Mouse (Mus musculus): Measurements from ENCODE around the gene Pcolce.
A peak's percentile ranks its signal among the peaks of the same experiment; 100 is the strongest.
"Not testable (repeated sequence)": the region's sequence is repeated elsewhere in the genome, so short reads cannot be mapped to it uniquely, and the experiment has no call there.

Pcolce gene

DNA sequence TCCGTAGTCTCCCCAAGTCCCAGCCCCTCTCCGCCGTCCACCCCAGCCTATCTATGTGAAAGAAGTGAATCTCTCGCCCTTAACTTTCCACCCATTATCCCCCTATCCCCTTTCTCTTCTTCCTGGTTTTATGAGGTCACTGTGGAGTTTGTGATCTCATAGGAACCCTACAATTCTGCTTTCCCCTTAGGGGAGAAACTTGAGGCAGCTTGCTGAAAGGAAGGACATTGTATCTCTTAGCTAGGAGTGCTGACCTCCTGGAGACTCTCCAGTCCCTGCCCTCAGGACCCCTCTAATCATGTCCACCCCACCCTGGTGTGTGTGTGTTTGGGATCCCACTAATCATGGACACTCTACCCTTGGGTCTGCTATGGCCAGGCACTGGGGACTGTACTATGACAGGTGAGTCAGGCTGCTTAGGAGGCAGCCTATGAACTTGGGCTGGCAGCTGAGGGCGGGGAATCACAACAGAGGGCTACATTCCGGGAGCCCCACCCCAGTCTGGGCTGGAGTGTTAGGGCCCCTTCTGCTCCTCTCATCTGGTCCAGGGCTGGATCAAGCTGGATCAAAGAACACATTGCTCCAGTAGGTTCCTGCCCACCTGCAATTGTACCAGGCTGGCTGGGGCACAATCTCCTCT lies 16.4 kb upstream of the Pcolce start:
- no peak for DNase-seq (ENCODE audit: low spot score in 2 of 2)

DNA sequence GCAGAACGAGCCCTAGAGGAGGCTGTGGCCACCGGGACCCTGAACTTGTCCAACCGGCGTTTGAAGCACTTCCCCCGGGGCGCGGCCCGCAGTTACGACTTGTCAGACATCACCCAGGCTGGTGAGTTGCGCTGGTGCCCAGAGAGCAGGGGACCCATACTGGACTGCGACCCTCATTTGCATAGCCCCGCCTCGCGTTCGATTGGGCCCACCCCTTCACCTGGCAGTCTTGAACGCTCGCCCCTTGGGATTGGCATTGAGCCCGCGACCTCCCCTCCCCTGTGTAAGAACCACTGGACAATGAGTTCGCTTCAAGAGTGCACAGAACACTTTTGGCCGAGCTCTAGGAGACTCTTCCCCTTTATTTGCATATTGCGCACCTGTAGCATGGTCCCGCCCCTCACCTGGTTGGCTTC lies 15.7 kb upstream of the Pcolce start:
- peak in 1 of 2 experiments; percentile 62 for DNase-seq (ENCODE audit: low spot score in 2 of 2)

- DNase-seq (ENCODE audit: low spot score in 2 of 2) = peak; percentile 98 to 100
Measured at GRCm38 (mm10) chr5:137628498-137629305, 15.1 kb upstream of the Pcolce start, which contains the start of the genes Fbxo24, Lrch4 and Gm20605. TSS of gene Fbxo24 (minus strand) at chr5:137629002. TSS of gene Lrch4 (plus strand) at chr5:137629121. TSS of gene Gm20605 (plus strand) at chr5:137629175.

- no peak for DNase-seq (ENCODE audit: low spot score in 2 of 2)
Measured at GRCm38 (mm10) chr5:137627991-137628390, 14.4 kb upstream of the Pcolce start.

DNA sequence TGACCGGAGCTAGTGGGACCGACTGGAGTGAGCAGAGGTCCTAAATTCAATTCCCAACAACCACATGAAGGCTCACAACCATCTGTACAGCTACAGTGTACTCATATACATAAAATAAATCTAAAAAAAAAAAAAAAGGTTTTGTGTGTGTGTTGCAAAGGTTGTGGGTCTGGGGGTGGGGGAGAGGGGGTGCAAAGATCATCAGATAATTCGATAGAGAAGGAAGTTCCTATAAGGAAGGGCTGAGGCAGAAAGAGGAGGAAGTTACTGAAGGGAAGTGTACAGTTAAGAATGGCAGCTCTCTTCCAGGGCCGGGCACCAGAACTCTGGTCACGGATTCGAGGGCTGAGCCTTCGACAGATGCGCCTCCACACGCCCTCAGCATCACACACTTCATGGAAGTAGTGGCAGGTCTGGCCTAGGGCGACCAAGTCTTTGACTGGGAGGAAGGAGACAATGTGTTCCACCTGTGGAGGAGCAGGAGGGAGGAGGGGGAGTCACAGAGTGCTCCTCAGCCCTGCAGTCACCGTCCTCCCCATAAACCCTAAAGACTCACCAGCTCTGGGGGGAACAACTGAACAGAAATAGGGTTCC lies 10.4 kb upstream of the Pcolce start:
- no peak for DNase-seq (ENCODE audit: low spot score in 2 of 2)

GRCm38 (mm10) chr5:137615347-137615746 lies 1.8 kb upstream of the Pcolce start:
- no peak for DNase-seq (ENCODE audit: low spot score in 2 of 2)

- not testable (repeated sequence) for DNase-seq (ENCODE audit: low spot score in 2 of 2)
Measured at GRCm38 (mm10) chr5:137614921-137615320, 1.3 kb upstream of the Pcolce start.

DNA sequence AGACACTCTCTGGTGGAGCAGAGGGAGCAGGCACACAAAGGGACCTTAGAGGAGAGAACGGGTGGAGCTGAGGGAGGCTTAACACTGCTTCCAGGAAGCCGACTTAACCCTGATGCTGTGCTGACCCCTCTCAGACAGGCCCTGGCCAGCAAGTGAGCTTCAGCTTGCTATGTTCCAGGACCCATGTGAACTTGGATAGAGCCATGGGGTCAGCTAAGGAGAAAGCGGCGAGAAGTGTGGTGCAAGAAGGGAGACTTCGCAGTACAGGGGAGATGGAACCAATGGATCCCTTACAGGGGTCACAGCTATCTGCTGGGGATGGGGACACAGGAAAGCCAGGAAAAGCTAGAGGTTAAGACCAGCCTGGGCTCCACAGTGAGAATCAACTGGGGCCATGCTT lies 508 bp downstream of the Pcolce start:
- DNase-seq (ENCODE audit: low spot score in 2 of 2) = no peak

DNA sequence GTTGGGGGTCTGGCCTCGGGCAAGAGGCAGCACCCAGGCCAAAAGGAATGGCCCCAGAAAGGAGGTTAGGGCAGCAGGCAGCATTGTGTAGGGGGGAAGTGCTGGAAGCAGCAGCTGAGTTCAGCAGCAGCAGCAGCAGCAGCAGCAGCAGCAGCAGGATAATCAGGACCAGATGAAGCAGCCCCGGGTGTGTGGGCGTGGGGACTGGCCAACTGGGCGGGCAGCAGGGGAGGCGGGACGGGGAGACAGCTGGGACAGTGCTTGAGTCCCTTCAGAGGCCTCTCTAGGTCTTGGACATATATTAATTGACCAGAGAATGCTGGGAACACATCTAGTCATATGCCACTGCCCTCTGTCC lies 2.4 kb downstream of the Pcolce start:
- DNase-seq (ENCODE audit: low spot score in 2 of 2) = peak; percentile 74 to 80

DNA sequence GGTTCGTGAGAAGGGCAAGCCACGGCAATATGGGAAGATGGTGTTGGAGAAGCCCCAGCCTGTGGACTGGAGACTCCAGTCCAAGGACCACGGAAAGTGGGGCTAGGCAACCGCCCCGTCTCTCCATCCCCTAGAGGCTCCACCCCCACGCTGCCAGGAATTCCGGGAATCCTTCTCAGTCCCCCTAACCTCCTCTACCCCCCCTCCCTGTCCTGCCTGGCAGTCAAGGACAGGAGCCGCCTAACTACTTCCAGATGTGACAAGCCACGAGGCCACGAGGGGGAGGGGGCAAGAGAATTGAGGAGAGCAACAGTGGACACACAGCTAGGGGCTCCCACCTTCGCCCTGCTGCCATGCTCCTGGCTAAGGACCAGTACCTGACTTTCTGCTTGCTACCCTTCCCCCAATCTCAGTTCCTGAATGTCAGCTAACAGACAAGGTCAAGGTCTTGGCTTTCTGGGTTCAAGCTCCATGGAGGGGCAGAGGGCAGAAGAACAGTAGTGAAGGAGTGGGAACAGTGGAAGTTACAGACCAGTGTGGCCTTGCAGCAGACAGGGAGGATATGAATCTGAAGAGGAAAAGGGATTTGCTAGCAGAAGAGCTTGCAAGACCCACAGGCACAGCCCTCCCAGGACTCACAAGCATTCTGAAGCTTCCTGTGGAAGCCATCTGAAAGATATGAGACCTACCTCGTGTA lies 2.9 kb downstream of the Pcolce start:
- DNase-seq (ENCODE audit: low spot score in 2 of 2) = peak; percentile 78 to 82

- DNase-seq (ENCODE audit: low spot score in 2 of 2) = no peak
Measured at GRCm38 (mm10) chr5:137610056-137610455, 3.5 kb downstream of the Pcolce start.

GRCm38 (mm10) chr5:137609292-137609691 lies 4.3 kb downstream of the Pcolce start:
- DNase-seq (ENCODE audit: low spot score in 2 of 2) = no peak

- DNase-seq (ENCODE audit: low spot score in 2 of 2) = no peak
Measured at GRCm38 (mm10) chr5:137608654-137609190, 4.9 kb downstream of the Pcolce start.

DNA sequence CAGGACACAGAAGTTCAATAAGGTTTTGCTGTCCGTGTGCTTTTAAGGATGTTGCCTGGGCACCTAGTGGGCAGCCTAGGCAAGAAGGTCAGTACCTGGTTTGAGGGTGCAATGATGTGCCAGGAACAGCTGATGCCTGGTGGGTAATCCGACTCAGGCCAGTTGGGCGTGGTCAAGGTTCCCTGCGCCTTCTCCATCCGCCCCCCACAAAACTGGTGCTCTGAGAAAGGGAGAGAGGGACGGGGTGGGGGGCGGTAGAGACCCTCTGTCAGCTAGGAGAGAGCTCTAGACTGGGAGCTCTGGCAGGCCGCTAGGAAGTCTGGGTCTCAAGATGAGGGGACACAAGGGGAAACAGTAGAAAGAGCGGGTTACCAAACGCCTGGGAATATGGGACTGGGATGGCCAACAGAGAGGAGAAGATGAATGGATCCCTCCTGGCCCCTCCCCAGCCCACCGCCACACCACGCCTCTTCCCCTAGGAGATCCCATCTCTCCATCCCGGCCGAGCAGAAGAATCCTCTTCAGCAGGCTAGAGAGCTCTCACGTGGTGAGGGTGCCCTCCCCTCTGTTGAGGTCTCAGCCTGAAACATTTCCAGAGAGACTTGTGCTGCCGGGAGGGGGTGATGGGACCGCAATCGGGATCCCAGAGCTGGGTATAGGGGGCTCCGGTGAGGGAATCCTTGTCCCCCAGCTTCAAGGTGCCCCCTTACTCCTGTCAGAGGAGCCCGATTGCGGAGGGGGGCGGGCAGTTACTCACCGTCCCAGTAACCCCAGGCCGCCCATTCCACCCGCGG lies 5.5 kb downstream of the Pcolce start:
- DNase-seq (ENCODE audit: low spot score in 2 of 2) = no peak

DNA sequence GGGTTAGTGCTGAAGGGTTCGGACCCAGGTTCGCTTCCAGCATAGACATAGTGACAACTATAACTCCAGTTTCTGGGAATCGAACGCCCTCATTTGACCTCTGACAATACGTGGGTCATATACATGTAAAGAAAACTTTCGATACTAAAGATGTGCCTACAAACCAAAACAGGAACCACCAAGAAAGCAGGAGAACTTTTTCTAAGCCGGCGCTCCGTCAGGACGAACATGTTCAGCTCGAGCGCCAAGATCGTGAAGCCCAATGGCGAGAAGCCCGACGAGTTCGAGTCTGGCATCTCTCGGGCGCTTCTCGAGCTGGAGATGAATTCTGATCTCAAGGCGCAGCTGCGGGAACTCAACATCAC lies 12.2 kb downstream of the Pcolce start:
- DNase-seq (ENCODE audit: low spot score in 2 of 2) = no peak

GRCm38 (mm10) chr5:137600619-137601364 lies 12.8 kb downstream of the Pcolce start, which contains the start of gene Mospd3:
TSS of gene Mospd3 (minus strand) at chr5:137601058.
- peak; percentile 93 to 97 for DNase-seq (ENCODE audit: low spot score in 2 of 2)

GRCm38 (mm10) chr5:137600281-137600618 lies 13.3 kb downstream of the Pcolce start:
- no peak for DNase-seq (ENCODE audit: low spot score in 2 of 2)

- DNase-seq (ENCODE audit: low spot score in 2 of 2) = no peak
Measured at GRCm38 (mm10) chr5:137599600-137599999, 14.0 kb downstream of the Pcolce start.

GRCm38 (mm10) chr5:137598100-137598826 lies 15.3 kb downstream of the Pcolce start:
- DNase-seq (ENCODE audit: low spot score in 2 of 2) = no peak

GRCm38 (mm10) chr5:137597625-137598024 lies 16.0 kb downstream of the Pcolce start:
- DNase-seq (ENCODE audit: low spot score in 2 of 2) = no peak
